Mouse (Mus musculus): ENCODE data around the gene Ptpn6.
A peak's percentile ranks its signal among the peaks of the same experiment; 100 is the strongest.

The Ptpn6 gene

GRCm38 (mm10) chr6:124756652-124757350 lies 18.3 kb upstream of the Ptpn6 start:
- ATAC-seq (ENCODE audit: insufficient number of reproducible peaks, low FRiP score, low TSS enrichment), result peak; percentile 37

- ATAC-seq (ENCODE audit: insufficient number of reproducible peaks, low FRiP score, low TSS enrichment), result peak; percentile 17; the same call in 1 of the 2 replicates
Measured at GRCm38 (mm10) chr6:124755831-124756595, 17.5 kb upstream of the Ptpn6 start, which contains the start of the genes Gm45234 and Atn1. Gene Gm45234, minus strand, starts transcription at chr6:124756021. Gene Atn1, minus strand, starts transcription at chr6:124756524.

GRCm38 (mm10) chr6:124755306-124755705 lies 16.8 kb upstream of the Ptpn6 start:
- no peak for ATAC-seq (ENCODE audit: insufficient number of reproducible peaks, low FRiP score, low TSS enrichment)

- no peak for ATAC-seq (ENCODE audit: insufficient number of reproducible peaks, low FRiP score, low TSS enrichment)
Measured at GRCm38 (mm10) chr6:124753861-124754260, 15.3 kb upstream of the Ptpn6 start.

GRCm38 (mm10) chr6:124750405-124750804 lies 11.9 kb upstream of the Ptpn6 start:
- no peak for ATAC-seq (ENCODE audit: insufficient number of reproducible peaks, low FRiP score, low TSS enrichment)

- ATAC-seq (ENCODE audit: insufficient number of reproducible peaks, low FRiP score, low TSS enrichment), result no peak
Measured at GRCm38 (mm10) chr6:124746654-124747632, 8.4 kb upstream of the Ptpn6 start.

- ATAC-seq (ENCODE audit: insufficient number of reproducible peaks, low FRiP score, low TSS enrichment), result no peak
Measured at GRCm38 (mm10) chr6:124746296-124746605, 7.7 kb upstream of the Ptpn6 start.

GRCm38 (mm10) chr6:124745490-124746295 lies 7.2 kb upstream of the Ptpn6 start:
- ATAC-seq (ENCODE audit: insufficient number of reproducible peaks, low FRiP score, low TSS enrichment), result peak; percentile 60

- peak; percentile 5 for ATAC-seq (ENCODE audit: insufficient number of reproducible peaks, low FRiP score, low TSS enrichment)
Measured at GRCm38 (mm10) chr6:124744755-124745321, 6.3 kb upstream of the Ptpn6 start.

GRCm38 (mm10) chr6:124743647-124744046 lies 5.1 kb upstream of the Ptpn6 start:
- no peak for ATAC-seq (ENCODE audit: insufficient number of reproducible peaks, low FRiP score, low TSS enrichment)

- no peak for ATAC-seq (ENCODE audit: insufficient number of reproducible peaks, low FRiP score, low TSS enrichment)
Measured at GRCm38 (mm10) chr6:124742839-124743514, 4.5 kb upstream of the Ptpn6 start.

- no peak for ATAC-seq (ENCODE audit: insufficient number of reproducible peaks, low FRiP score, low TSS enrichment)
Measured at GRCm38 (mm10) chr6:124741842-124742241, 3.3 kb upstream of the Ptpn6 start.

- peak; percentile 33 for ATAC-seq (ENCODE audit: insufficient number of reproducible peaks, low FRiP score, low TSS enrichment)
Measured at GRCm38 (mm10) chr6:124740888-124741761, 2.6 kb upstream of the Ptpn6 start, which contains the start of gene Grcc10. Gene Grcc10, minus strand, starts transcription at chr6:124741374.

- ATAC-seq (ENCODE audit: insufficient number of reproducible peaks, low FRiP score, low TSS enrichment), result peak; percentile 18; the same call in 1 of the 2 replicates
Measured at GRCm38 (mm10) chr6:124740211-124740887, 1.8 kb upstream of the Ptpn6 start.

GRCm38 (mm10) chr6:124739231-124739796 lies 800 bp upstream of the Ptpn6 start:
- no peak for ATAC-seq (ENCODE audit: insufficient number of reproducible peaks, low FRiP score, low TSS enrichment)

GRCm38 (mm10) chr6:124737040-124737439 lies 1.5 kb downstream of the Ptpn6 start:
- ATAC-seq (ENCODE audit: insufficient number of reproducible peaks, low FRiP score, low TSS enrichment), result no peak

- no peak for ATAC-seq (ENCODE audit: insufficient number of reproducible peaks, low FRiP score, low TSS enrichment)
Measured at GRCm38 (mm10) chr6:124734417-124734816, 4.1 kb downstream of the Ptpn6 start.
